Mouse (Mus musculus) heart, adult 2 months (tissue): ENCODE results near the gene Glul.

ENCODE experiments used
- CTCF ChIP-seq: fragments of 200-600 bp; IDR thresholded peaks from 2 replicates; pipeline ENCODE4 v1.8.1; 2022; ENCODE audit warnings: antibody characterized with exemption, mild to moderate bottlenecking, moderate library complexity
- EP300 ChIP-seq: fragments of 200-500 bp; IDR thresholded peaks from 2 replicates; pipeline ENCODE4 v1.6.1; 2011; ENCODE audit warnings: low read depth, low read length, control low read depth; ENCODE audit not compliant: insufficient read depth
- POLR2A ChIP-seq: fragments of 200-500 bp; IDR thresholded peaks from 2 replicates; pipeline ENCODE4 v1.6.1; 2011; ENCODE audit warnings: mild to moderate bottlenecking, low read depth, low read length, control low read depth; ENCODE audit not compliant: insufficient read depth

DNA sequence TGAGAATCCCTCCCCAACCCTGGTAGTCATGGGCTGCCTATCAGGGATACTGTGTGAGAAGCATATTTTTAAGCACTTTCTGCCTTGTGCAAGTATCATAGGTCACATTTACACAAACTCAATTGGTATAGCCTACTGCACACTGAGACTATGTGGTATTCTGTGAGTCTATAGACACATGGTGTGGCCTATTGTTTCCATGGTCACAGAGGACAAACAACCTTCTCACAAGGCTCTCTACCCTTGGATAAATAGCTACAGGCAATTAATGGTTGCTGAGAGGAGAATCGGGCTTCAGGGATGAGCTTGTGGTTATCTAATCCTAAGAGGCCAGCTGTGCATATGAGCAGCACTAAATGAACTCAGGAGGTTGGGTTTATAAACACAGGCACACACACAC, 58.1 kb downstream of the Glul start:
- TF ChIP-seq CTCF (no peak), EP300 (no peak), POLR2A (no peak)
